Mouse (Mus musculus): ENCODE measurements around the gene Stap2. TPM values are rescaled to one million over a fixed set of nuclear protein-coding genes. Genes with fewer than 3 reads are reported as not detected.

Gene Stap2
- polyA plus RNA-seq, 1 experiment from 2014 or later: 8.0 TPM

GRCm38 (mm10) chr17:56032831-56033230, 27.4 kb upstream of the Stap2 start:
- Histone ChIP-seq H3K4me1 (peaks cover 43% of the 10 kb centered on the region), H3K9me3 (no peaks in the 10 kb centered on the region), H3K36me3 (peaks cover 55% of the 10 kb centered on the region), H3K4me3 (no peak overlapping the region), H3K27ac (no peak overlapping the region), H3K27me3 (ENCODE audit: insufficient read depth, poor library complexity, severe bottlenecking) (no peaks in the 10 kb centered on the region)
- DNase-seq (ENCODE audit: low spot score): no peak
- 76% methylated on average over 7 of the region's 7 CpGs for WGBS

DNA sequence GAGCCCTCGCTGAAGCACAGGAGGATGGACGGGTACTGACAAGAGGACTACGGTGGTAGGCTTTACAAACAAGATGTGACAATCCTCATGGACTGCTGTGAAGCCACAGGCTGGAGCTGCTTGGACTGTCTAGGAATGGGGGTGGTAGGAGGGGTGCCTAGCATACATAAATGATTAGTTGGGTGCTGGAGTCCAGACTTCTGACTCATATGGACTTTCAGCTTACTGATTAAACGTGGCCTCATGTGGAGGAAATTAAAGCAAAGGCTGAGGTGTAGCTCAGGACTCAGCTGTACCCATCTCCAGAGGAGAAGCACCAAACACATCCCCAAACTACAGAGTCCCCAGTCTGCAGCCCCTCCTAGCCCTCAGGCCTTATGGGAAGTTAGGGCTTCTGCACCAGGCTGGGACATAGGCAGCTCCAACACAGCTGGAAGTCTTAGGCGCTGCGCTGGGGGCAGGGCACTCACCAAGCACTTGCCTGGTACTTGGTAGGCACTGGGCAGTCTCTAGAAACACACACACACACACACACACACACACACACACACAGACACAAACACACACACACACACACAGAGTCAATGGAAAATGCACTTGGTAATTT, 26.8 kb upstream of the Stap2 start:
- H3K27ac ChIP-seq: no peak overlapping the region
- WGBS: 76% methylated on average over 6 of the region's 6 CpGs
- H3K36me3 ChIP-seq: peaks cover 58% of the 10 kb centered on the region

DNA sequence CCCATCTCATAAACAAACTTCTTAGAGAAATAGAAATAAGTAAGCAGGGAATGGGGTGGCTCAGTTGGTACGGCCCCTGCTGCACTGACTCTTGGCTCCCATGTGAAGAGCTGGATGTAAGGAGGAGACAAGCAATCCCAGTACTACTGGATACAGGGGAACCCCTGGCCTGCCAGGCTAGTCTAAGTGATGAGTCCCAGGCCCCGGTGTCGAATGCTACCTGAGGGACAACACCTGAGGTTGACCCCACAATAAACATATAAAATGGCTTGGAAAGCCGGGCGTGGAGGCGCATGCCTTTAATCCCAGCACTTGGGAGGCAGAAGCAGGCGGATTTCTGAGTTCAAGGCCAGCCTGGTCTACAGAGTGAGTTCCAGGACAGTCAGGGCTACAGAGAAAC, 26.0 kb upstream of the Stap2 start:
- Histone ChIP-seq H3K27me3 (ENCODE audit: insufficient read depth, poor library complexity, severe bottlenecking) (no peaks in the 10 kb centered on the region), H3K4me3 (no peak overlapping the region), H3K4me1 (peaks cover 57% of the 10 kb centered on the region), H3K9me3 (no peaks in the 10 kb centered on the region), H3K27ac (no peak overlapping the region), H3K36me3 (peaks cover 58% of the 10 kb centered on the region)
- DNase-seq (ENCODE audit: low spot score): no peak
- 90% methylated on average over 7 of the region's 7 CpGs for WGBS

More for the DNA sequence above, 26.8 kb upstream of the Stap2 start:
- Histone ChIP-seq H3K4me3 (no peak overlapping the region), H3K4me1 (peaks cover 49% of the 10 kb centered on the region), H3K27me3 (ENCODE audit: insufficient read depth, poor library complexity, severe bottlenecking) (no peaks in the 10 kb centered on the region), H3K9me3 (no peaks in the 10 kb centered on the region)
- no peak for DNase-seq (ENCODE audit: low spot score)

DNA sequence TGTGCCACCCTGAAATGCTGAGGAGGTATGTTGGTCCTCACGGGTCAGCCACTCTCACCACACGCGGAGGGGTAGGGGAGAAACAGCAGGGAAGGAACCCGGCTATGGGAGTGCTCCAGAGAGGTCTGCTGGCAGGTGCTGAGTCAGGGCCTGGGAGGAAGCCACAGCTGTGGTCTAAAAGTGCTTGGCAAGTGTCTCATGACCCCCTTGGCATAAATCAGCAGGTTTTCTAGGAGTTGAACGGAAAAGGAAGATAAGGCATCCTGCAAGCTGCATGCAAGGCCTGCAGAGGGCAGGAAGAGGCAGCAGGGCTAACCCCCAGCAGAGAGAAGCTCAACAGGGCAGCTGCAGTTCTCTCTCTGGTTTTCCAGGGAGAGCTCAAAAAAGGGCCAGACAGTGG, 25.5 kb upstream of the Stap2 start:
- 54% methylated on average over 5 of the region's 5 CpGs for WGBS
- peaks cover 62% of the 10 kb centered on the region for H3K4me1 ChIP-seq
- no peak overlapping the region for H3K4me3 ChIP-seq
- no peak overlapping the region for H3K27ac ChIP-seq
- peaks cover 58% of the 10 kb centered on the region for H3K36me3 ChIP-seq
- no peaks in the 10 kb centered on the region for H3K9me3 ChIP-seq
- H3K27me3 ChIP-seq (ENCODE audit: insufficient read depth, poor library complexity, severe bottlenecking): no peaks in the 10 kb centered on the region
- no peak for DNase-seq (ENCODE audit: low spot score)

- H3K27ac ChIP-seq: no peak overlapping the region
- H3K27me3 ChIP-seq (ENCODE audit: insufficient read depth, poor library complexity, severe bottlenecking): no peaks in the 10 kb centered on the region
- H3K36me3 ChIP-seq: peaks cover 59% of the 10 kb centered on the region
- peaks cover 67% of the 10 kb centered on the region for H3K4me1 ChIP-seq
- DNase-seq (ENCODE audit: low spot score): no peak
- no peak overlapping the region for H3K4me3 ChIP-seq
- 95% methylated on average over 9 of the region's 9 CpGs for WGBS
- H3K9me3 ChIP-seq: no peaks in the 10 kb centered on the region
Observed at GRCm38 (mm10) chr17:56030238-56030870, 25.0 kb upstream of the Stap2 start.

DNA sequence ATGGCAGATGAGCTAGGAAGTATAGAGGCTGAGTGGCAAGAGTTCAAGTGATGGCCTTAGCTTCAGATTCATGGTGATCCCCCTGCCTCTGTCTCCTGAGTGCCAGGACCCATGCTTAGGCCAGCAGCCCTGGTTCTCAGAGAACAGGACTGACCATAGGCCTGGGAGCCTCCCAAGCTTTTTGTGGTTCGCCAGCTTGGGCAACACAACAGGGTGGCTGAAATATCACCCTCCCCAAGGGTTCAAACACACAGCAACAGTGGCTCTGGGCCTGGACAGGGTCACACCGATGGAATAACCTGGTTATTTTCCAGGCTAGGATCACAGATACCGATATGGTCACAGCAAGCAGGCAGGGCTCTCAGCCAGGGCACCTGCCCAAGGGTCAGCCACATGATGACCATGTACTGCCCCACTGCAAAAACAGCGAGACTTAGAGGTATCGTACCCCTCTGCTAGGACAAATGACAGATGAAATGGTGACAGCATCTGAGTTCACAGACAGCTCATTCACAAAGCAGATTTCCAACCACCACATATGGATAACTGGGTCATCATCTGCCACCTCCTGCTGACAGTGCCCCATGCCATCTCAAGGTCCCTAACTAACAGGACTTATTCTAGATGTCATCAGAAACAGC, 22.5 kb upstream of the Stap2 start:
- peak overlapping the region; percentile 62 for H3K27ac ChIP-seq

GRCm38 (mm10) chr17:56026881-56027280, 21.5 kb upstream of the Stap2 start:
- DNase-seq (ENCODE audit: low spot score): no peak
- WGBS: 71% methylated on average over 1 of the region's 1 CpGs
- Histone ChIP-seq H3K36me3 (peaks cover 34% of the 10 kb centered on the region), H3K27ac (peak overlapping the region; percentile 18; the same call in 1 of the 2 replicates), H3K27me3 (ENCODE audit: insufficient read depth, poor library complexity, severe bottlenecking) (no peaks in the 10 kb centered on the region), H3K9me3 (no peaks in the 10 kb centered on the region), H3K4me3 (no peak overlapping the region), H3K4me1 (peaks cover 73% of the 10 kb centered on the region)

More for the DNA sequence above, 22.5 kb upstream of the Stap2 start:
- Histone ChIP-seq H3K27me3 (ENCODE audit: insufficient read depth, poor library complexity, severe bottlenecking) (no peaks in the 10 kb centered on the region), H3K4me3 (no peak overlapping the region), H3K4me1 (peaks cover 71% of the 10 kb centered on the region), H3K9me3 (no peaks in the 10 kb centered on the region), H3K36me3 (peaks cover 43% of the 10 kb centered on the region)
- DNase-seq (ENCODE audit: low spot score): no peak
- 85% methylated on average over 5 of the region's 5 CpGs for WGBS

GRCm38 (mm10) chr17:56026303-56026702, 20.9 kb upstream of the Stap2 start:
- peaks cover 32% of the 10 kb centered on the region for H3K36me3 ChIP-seq
- H3K27ac ChIP-seq: peak overlapping the region; percentile 23; the same call in 1 of the 2 replicates
- no peaks in the 10 kb centered on the region for H3K27me3 ChIP-seq (ENCODE audit: insufficient read depth, poor library complexity, severe bottlenecking)
- H3K9me3 ChIP-seq: no peaks in the 10 kb centered on the region
- no peak overlapping the region for H3K4me3 ChIP-seq
- DNase-seq (ENCODE audit: low spot score): no peak
- H3K4me1 ChIP-seq: peaks cover 78% of the 10 kb centered on the region
- 92% methylated on average over 1 of the region's 1 CpGs for WGBS

- no peak overlapping the region for H3K4me3 ChIP-seq
- H3K27me3 ChIP-seq (ENCODE audit: insufficient read depth, poor library complexity, severe bottlenecking): no peaks in the 10 kb centered on the region
- H3K4me1 ChIP-seq: peaks cover 81% of the 10 kb centered on the region
- no peak for DNase-seq (ENCODE audit: low spot score)
- WGBS: 42% methylated on average over 5 of the region's 5 CpGs
- peak overlapping the region; percentile 42; the same call in 1 of the 2 replicates for H3K27ac ChIP-seq
- H3K9me3 ChIP-seq: no peaks in the 10 kb centered on the region
- H3K36me3 ChIP-seq: peaks cover 36% of the 10 kb centered on the region
Observed at GRCm38 (mm10) chr17:56024931-56025330, 19.5 kb upstream of the Stap2 start.

DNA sequence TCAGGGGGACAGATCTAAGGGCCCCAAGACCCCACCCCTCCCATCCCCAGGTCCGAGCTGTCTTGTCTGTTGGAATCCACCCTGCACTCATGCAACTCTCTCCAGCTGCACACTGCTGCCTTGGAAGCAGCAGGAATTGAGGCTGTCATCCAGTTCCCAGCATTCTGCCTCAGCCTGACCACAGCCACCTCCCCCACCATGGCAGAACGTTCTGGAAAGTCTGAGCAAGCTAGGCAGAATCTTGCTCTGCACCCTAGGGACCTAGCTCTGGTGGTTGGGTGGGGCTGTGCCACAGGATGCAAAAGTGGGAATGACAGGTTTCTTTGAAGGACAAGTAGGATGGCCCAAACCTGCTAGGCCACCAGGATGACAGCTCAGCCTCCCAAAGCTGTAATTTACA, 19.1 kb upstream of the Stap2 start:
- H3K4me3 ChIP-seq: no peak overlapping the region
- H3K4me1 ChIP-seq: peaks cover 81% of the 10 kb centered on the region
- H3K36me3 ChIP-seq: peaks cover 36% of the 10 kb centered on the region
- no peak for DNase-seq (ENCODE audit: low spot score)
- peak overlapping the region; percentile 42; the same call in 1 of the 2 replicates for H3K27ac ChIP-seq
- H3K9me3 ChIP-seq: no peaks in the 10 kb centered on the region
- no peaks in the 10 kb centered on the region for H3K27me3 ChIP-seq (ENCODE audit: insufficient read depth, poor library complexity, severe bottlenecking)
- 52% methylated on average over 2 of the region's 2 CpGs for WGBS

DNA sequence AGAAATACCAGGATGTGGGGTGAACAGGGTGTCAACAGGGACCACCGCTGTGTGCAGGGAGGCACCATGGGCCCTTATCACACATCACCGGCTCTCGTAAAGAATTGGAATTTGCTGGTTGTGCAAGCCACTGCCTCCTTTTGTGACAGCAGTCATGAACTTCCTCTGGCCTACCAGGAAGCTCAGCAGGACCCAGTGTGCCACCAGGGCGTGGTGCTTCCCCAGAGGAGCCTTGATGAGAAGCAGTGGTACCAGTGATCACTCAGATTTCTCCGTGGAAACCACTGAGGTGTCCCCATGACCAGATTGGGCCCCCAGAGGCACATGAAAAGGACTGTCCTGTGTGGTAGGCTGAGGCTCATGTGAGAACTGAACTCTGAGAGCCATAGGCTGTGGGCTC, 18.0 kb upstream of the Stap2 start:
- H3K27me3 ChIP-seq (ENCODE audit: insufficient read depth, poor library complexity, severe bottlenecking): no peaks in the 10 kb centered on the region

GRCm38 (mm10) chr17:56022989-56023290, 17.6 kb upstream of the Stap2 start:
- Histone ChIP-seq H3K4me3 (no peak overlapping the region), H3K27ac (peak overlapping the region; percentile 43; the same call in 1 of the 2 replicates), H3K27me3 (ENCODE audit: insufficient read depth, poor library complexity, severe bottlenecking) (no peaks in the 10 kb centered on the region), H3K36me3 (peaks cover 37% of the 10 kb centered on the region), H3K9me3 (no peaks in the 10 kb centered on the region), H3K4me1 (peaks cover 83% of the 10 kb centered on the region)
- no peak for DNase-seq (ENCODE audit: low spot score)
- 83% methylated on average over 4 of the region's 4 CpGs for WGBS

More for the DNA sequence above, 18.0 kb upstream of the Stap2 start:
- Histone ChIP-seq H3K4me3 (no peak overlapping the region), H3K4me1 (peaks cover 82% of the 10 kb centered on the region), H3K27ac (peak overlapping the region; percentile 43; the same call in 1 of the 2 replicates), H3K9me3 (no peaks in the 10 kb centered on the region), H3K36me3 (peaks cover 35% of the 10 kb centered on the region)
- DNase-seq (ENCODE audit: low spot score): no peak
- WGBS: 52% methylated on average over 5 of the region's 5 CpGs
